Mouse (Mus musculus): ENCODE results near the gene Scd2. TPM values are rescaled to one million over a fixed set of nuclear protein-coding genes. Genes with fewer than 3 reads are reported as not detected.
"Not testable (repeated sequence)": the region's sequence is repeated elsewhere in the genome, so short reads cannot be mapped to it uniquely, and the experiment has no call there.

Gene Scd2
- polyA plus RNA-seq, 1 experiment from 2014 or later, result 251 TPM

- no peaks in the 10 kb centered on the region for H3K27me3 ChIP-seq (replicated peaks)
- no peak overlapping the region for H3K27ac ChIP-seq
- no peaks in the 10 kb centered on the region for H3K9me3 ChIP-seq
- H3K9ac ChIP-seq, result no peak overlapping the region
- H3K4me1 ChIP-seq, result peaks cover 25% of the 10 kb centered on the region
- WGBS, result 93% methylated on average over 8 of the region's 8 CpGs
- ATAC-seq (replicated peaks), result no peak
- no peak overlapping the region for H3K4me3 ChIP-seq
- no peak overlapping the region for H3K4me2 ChIP-seq
- H3K36me3 ChIP-seq (replicated peaks), result no peaks in the 10 kb centered on the region
Observed at GRCm38 (mm10) chr19:44277931-44278330, 15.5 kb upstream of the Scd2 start.

GRCm38 (mm10) chr19:44280755-44281154 is 12.7 kb upstream of the Scd2 start:
- Histone ChIP-seq H3K4me3 (no peak overlapping the region), H3K27me3 (replicated peaks) (no peaks in the 10 kb centered on the region), H3K9me3 (no peaks in the 10 kb centered on the region), H3K27ac (peak overlapping the region; percentile 28), H3K36me3 (replicated peaks) (no peaks in the 10 kb centered on the region), H3K4me2 (no peak overlapping the region), H3K9ac (no peak overlapping the region), H3K4me1 (peaks cover 45% of the 10 kb centered on the region)
- no peak for ATAC-seq (replicated peaks)
- WGBS, result 11% methylated on average over 6 of the region's 6 CpGs

GRCm38 (mm10) chr19:44281825-44282447 is 11.5 kb upstream of the Scd2 start:
- H3K4me2 ChIP-seq; H3K9me3 ChIP-seq; H3K4me3 ChIP-seq; H3K9ac ChIP-seq; ATAC-seq (replicated peaks); H3K36me3 ChIP-seq (replicated peaks); H3K27me3 ChIP-seq (replicated peaks): not testable (repeated sequence)
- H3K27ac ChIP-seq, result peak overlapping the region; percentile 58
- peaks cover 45% of the 10 kb centered on the region for H3K4me1 ChIP-seq
- 54% methylated on average over 1 of the region's 1 CpGs for WGBS

- Histone ChIP-seq H3K4me2 (no peak overlapping the region), H3K27me3 (replicated peaks) (no peaks in the 10 kb centered on the region), H3K4me3 (no peak overlapping the region), H3K36me3 (replicated peaks) (no peaks in the 10 kb centered on the region), H3K9me3 (no peaks in the 10 kb centered on the region), H3K27ac (peak overlapping the region; percentile 58), H3K9ac (no peak overlapping the region), H3K4me1 (peaks cover 45% of the 10 kb centered on the region)
- no peak for ATAC-seq (replicated peaks)
- 33% methylated on average over 9 of the region's 9 CpGs for WGBS
Observed at GRCm38 (mm10) chr19:44282534-44283156, 10.8 kb upstream of the Scd2 start.

- no peak; the same call in 1 of the 2 replicates for ATAC-seq (replicated peaks)
- 20% methylated on average over 15 of the region's 15 CpGs for WGBS
- H3K9ac ChIP-seq, result peak overlapping the region; percentile 53; the same call in 1 of the 2 replicates
Observed at GRCm38 (mm10) chr19:44283157-44284024, 10.1 kb upstream of the Scd2 start.

GRCm38 (mm10) chr19:44284025-44284695 is 9.3 kb upstream of the Scd2 start:
- Histone ChIP-seq H3K27me3 (replicated peaks) (no peaks in the 10 kb centered on the region), H3K36me3 (replicated peaks) (no peaks in the 10 kb centered on the region), H3K27ac (peak overlapping the region; percentile 93), H3K4me1 (peaks cover 45% of the 10 kb centered on the region), H3K4me2 (peak overlapping the region; percentile 89), H3K4me3 (peak overlapping the region; percentile 51), H3K9me3 (no peaks in the 10 kb centered on the region), H3K9ac (peak overlapping the region; percentile 53)
- ATAC-seq (replicated peaks), result peak; percentile 98
- under 1% methylated on average over 38 of the region's 38 CpGs for WGBS

More at GRCm38 (mm10) chr19:44283157-44284024, 10.1 kb upstream of the Scd2 start:
- no peaks in the 10 kb centered on the region for H3K9me3 ChIP-seq
- peak overlapping the region; percentile 89 for H3K4me2 ChIP-seq
- H3K36me3 ChIP-seq (replicated peaks), result no peaks in the 10 kb centered on the region
- H3K27me3 ChIP-seq (replicated peaks), result no peaks in the 10 kb centered on the region
- H3K4me1 ChIP-seq, result peaks cover 45% of the 10 kb centered on the region
- H3K27ac ChIP-seq, result peak overlapping the region; percentile 93
- peak overlapping the region; percentile 51 for H3K4me3 ChIP-seq

GRCm38 (mm10) chr19:44284723-44285122 is 8.8 kb upstream of the Scd2 start:
- Histone ChIP-seq H3K4me1 (peaks cover 45% of the 10 kb centered on the region), H3K36me3 (replicated peaks) (no peaks in the 10 kb centered on the region), H3K9ac (peak overlapping the region; percentile 53), H3K4me3 (peak overlapping the region; percentile 51), H3K4me2 (peak overlapping the region; percentile 89), H3K9me3 (no peaks in the 10 kb centered on the region), H3K27ac (peak overlapping the region; percentile 93), H3K27me3 (replicated peaks) (no peaks in the 10 kb centered on the region)
- peak; percentile 62 for ATAC-seq (replicated peaks)
- under 1% methylated on average over 11 of the region's 11 CpGs for WGBS

- Histone ChIP-seq H3K27ac (no peak overlapping the region), H3K9me3 (no peaks in the 10 kb centered on the region)
Observed at GRCm38 (mm10) chr19:44285554-44285953, 7.9 kb upstream of the Scd2 start.

GRCm38 (mm10) chr19:44286109-44286508 is 7.4 kb upstream of the Scd2 start:
- H3K27ac ChIP-seq, result no peak overlapping the region
- no peak overlapping the region for H3K4me2 ChIP-seq
- no peak overlapping the region for H3K4me3 ChIP-seq
- no peak for ATAC-seq (replicated peaks)
- no peak overlapping the region for H3K9ac ChIP-seq
- no peaks in the 10 kb centered on the region for H3K9me3 ChIP-seq
- no peaks in the 10 kb centered on the region for H3K36me3 ChIP-seq (replicated peaks)
- peaks cover 32% of the 10 kb centered on the region for H3K4me1 ChIP-seq
- WGBS, result 73% methylated on average over 2 of the region's 2 CpGs
- H3K27me3 ChIP-seq (replicated peaks), result no peaks in the 10 kb centered on the region

More at GRCm38 (mm10) chr19:44285554-44285953, 7.9 kb upstream of the Scd2 start:
- Histone ChIP-seq H3K9ac (no peak overlapping the region), H3K4me3 (no peak overlapping the region), H3K4me1 (peaks cover 37% of the 10 kb centered on the region), H3K27me3 (replicated peaks) (no peaks in the 10 kb centered on the region), H3K4me2 (no peak overlapping the region), H3K36me3 (replicated peaks) (no peaks in the 10 kb centered on the region)
- WGBS, result 81% methylated on average over 8 of the region's 8 CpGs
- ATAC-seq (replicated peaks), result no peak

- Histone ChIP-seq H3K9me3 (no peaks in the 10 kb centered on the region), H3K27me3 (replicated peaks) (no peaks in the 10 kb centered on the region), H3K36me3 (replicated peaks) (no peaks in the 10 kb centered on the region), H3K4me3 (no peak overlapping the region), H3K4me1 (peaks cover 33% of the 10 kb centered on the region), H3K9ac (no peak overlapping the region), H3K27ac (no peak overlapping the region), H3K4me2 (no peak overlapping the region)
- no peak for ATAC-seq (replicated peaks)
- 84% methylated on average over 11 of the region's 11 CpGs for WGBS
Observed at GRCm38 (mm10) chr19:44287415-44288110, 5.9 kb upstream of the Scd2 start.

- Histone ChIP-seq H3K4me3 (no peak overlapping the region), H3K27me3 (replicated peaks) (no peaks in the 10 kb centered on the region), H3K4me1 (peaks cover 38% of the 10 kb centered on the region), H3K4me2 (peak overlapping the region; percentile 89; the same call in 1 of the 2 replicates), H3K9ac (no peak overlapping the region), H3K27ac (peak overlapping the region; percentile 97), H3K36me3 (replicated peaks) (no peaks in the 10 kb centered on the region; the same call in 1 of the 2 replicates), H3K9me3 (no peaks in the 10 kb centered on the region)
- WGBS, result 81% methylated on average over 2 of the region's 2 CpGs
- ATAC-seq (replicated peaks), result no peak
Observed at GRCm38 (mm10) chr19:44292083-44292482, 1.4 kb upstream of the Scd2 start.

Data from midbrain, embryonic 15.5 days (tissue).